Mouse (Mus musculus): Measurements from ENCODE around the gene Homer2. TPM values are rescaled to one million over a fixed set of nuclear protein-coding genes. Genes with fewer than 3 reads are reported as not detected.

Gene Homer2
- total and polyA plus RNA-seq, 3 experiments, result 0.08 TPM; not detected in 2

GRCm38 (mm10) chr7:81557252-81557984, 149.9 kb downstream of the Homer2 start:
- Histone ChIP-seq H3K4me2 (ENCODE audit: insufficient read depth, low read depth, poor library complexity, severe bottlenecking) (no peak overlapping the region), H3K27me3 (replicated peaks) (no peaks in the 10 kb centered on the region), H3K27ac (ENCODE audit: insufficient read depth, low read depth) (no peak overlapping the region), H3K4me1 (ENCODE audit: control insufficient read depth in 1 of 2, insufficient read depth in 2 of 2) (no peaks in the 10 kb centered on the region), H3K4me3 (replicated peaks in 1 of 3; ENCODE audit: low read depth in 2 of 3, low read length in 2 of 3, poor library complexity in 1 of 3) (no peak overlapping the region), H3K79me2 (replicated peaks; ENCODE audit: control insufficient read depth, extremely low read depth, insufficient read depth, poor library complexity, severe bottlenecking) (no peaks in the 10 kb centered on the region), H3K36me3 (replicated peaks in 1 of 2; ENCODE audit: control insufficient read depth in 1 of 2, insufficient read depth in 1 of 2, low read length in 1 of 2) (no peaks in the 10 kb centered on the region), H3K9me3 (replicated peaks; ENCODE audit: low read length) (no peaks in the 10 kb centered on the region), H3K9ac (ENCODE audit: insufficient read depth, low read depth) (no peak overlapping the region)
- DNase-seq (ENCODE audit: extremely low read depth), result no peak
- in situ Hi-C loops (cut with MboI; ENCODE audit: low pct_ligation_motif_present, low pct_unique_long_range_greater_than_20kb, low sequenced_read_pairs), result no loop called here
- TF ChIP-seq UBTF (IDR thresholded peaks at IDR 0.05; ENCODE audit: low read depth, low read length), result no peak
- TF ChIP-seq ZNF384 (IDR thresholded peaks at IDR 0.05; ENCODE audit: low read depth, low read length), result no peak
- dilution Hi-C loops (cut with MboI; ENCODE audit: extremely low pct_ligation_motif_present, extremely low pct_unique_long_range_greater_than_20kb, low sequenced_read_pairs), result no loop called here

DNA sequence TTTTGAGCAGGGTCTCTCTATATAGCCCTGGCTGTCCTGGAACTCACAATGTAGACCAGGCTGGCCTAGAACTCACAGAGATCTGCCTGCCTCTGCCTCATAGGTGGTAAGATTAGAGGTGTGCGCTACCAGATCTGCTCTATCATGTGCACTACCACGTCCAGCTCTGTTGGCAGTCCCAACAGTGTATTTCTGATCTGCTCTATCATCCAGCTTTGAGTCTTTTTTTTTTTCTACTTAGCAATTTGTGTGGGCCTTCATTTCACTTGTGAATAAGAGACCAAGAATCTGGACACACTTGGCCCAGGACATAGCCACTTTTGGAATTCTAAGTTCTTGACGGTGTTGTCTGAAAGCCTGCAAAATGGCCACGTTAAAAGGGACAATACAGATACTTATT, 150.5 kb downstream of the Homer2 start:
- Histone ChIP-seq H3K4me3 (replicated peaks in 1 of 3; ENCODE audit: low read depth in 2 of 3, low read length in 2 of 3, poor library complexity in 1 of 3) (no peak overlapping the region), H3K9me3 (replicated peaks; ENCODE audit: low read length) (no peaks in the 10 kb centered on the region), H3K27ac (ENCODE audit: insufficient read depth, low read depth) (no peak overlapping the region), H3K36me3 (replicated peaks in 1 of 2; ENCODE audit: control insufficient read depth in 1 of 2, insufficient read depth in 1 of 2, low read length in 1 of 2) (no peaks in the 10 kb centered on the region), H3K9ac (ENCODE audit: insufficient read depth, low read depth) (no peak overlapping the region), H3K79me2 (replicated peaks; ENCODE audit: control insufficient read depth, extremely low read depth, insufficient read depth, poor library complexity, severe bottlenecking) (no peaks in the 10 kb centered on the region), H3K4me2 (ENCODE audit: insufficient read depth, low read depth, poor library complexity, severe bottlenecking) (no peak overlapping the region), H3K27me3 (replicated peaks) (no peaks in the 10 kb centered on the region), H3K4me1 (ENCODE audit: control insufficient read depth in 1 of 2, insufficient read depth in 2 of 2) (no peaks in the 10 kb centered on the region)
- in situ Hi-C loops (cut with MboI; ENCODE audit: low pct_ligation_motif_present, low pct_unique_long_range_greater_than_20kb, low sequenced_read_pairs) (no loop called here), dilution Hi-C loops (cut with MboI; ENCODE audit: extremely low pct_ligation_motif_present, extremely low pct_unique_long_range_greater_than_20kb, low sequenced_read_pairs) (no loop called here)
- no peak for DNase-seq (ENCODE audit: extremely low read depth)
- TF ChIP-seq SMC3 (IDR thresholded peaks at IDR 0.05; ENCODE audit: low read depth, low read length) (no peak), CHD1 (IDR thresholded peaks at IDR 0.05; ENCODE audit: low read depth, low read length) (no peak), RCOR1 (conservative IDR thresholded peaks at IDR 0.05; ENCODE audit: low read depth, low read length) (no peak), KAT2A (IDR thresholded peaks at IDR 0.05; ENCODE audit: insufficient replicate concordance, low read length) (no peak), MYC (IDR thresholded peaks at IDR 0.05; ENCODE audit: low read depth, low read length) (no peak), CTCF (conservative IDR thresholded peaks at IDR 0.05 in 1 of 2, IDR thresholded peaks at IDR 0.05 in 1 of 2; ENCODE audit: low read depth in 2 of 2, low read length in 2 of 2) (no peak), CHD2 (IDR thresholded peaks at IDR 0.05; ENCODE audit: low read length) (no peak), E2F4 (IDR thresholded peaks at IDR 0.05; ENCODE audit: insufficient replicate concordance, low read depth, low read length) (no peak), POLR2A (IDR thresholded peaks at IDR 0.05; ENCODE audit: low read depth, low read length) (no peak)

DNA sequence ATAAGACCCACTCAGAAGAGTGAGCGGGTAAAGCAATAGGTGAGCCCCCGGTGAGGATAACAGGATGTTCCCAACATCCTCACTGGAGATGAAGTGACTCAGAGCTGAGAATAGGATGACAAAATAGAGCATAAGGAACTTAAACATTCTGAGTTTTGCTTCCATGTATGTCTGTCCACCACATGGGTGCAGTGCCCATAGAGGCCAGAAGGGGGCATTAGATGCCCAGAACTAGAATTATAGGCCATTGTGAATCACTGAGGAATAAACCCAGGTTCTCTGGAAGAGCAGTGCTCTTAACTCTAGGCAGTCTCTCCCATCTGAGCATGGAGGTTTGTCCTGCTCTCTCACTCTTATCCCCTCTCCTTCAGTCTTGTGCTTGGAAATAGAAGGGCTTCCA, 153.0 kb downstream of the Homer2 start:
- Histone ChIP-seq H3K9ac (ENCODE audit: insufficient read depth, low read depth) (no peak overlapping the region), H3K79me2 (replicated peaks; ENCODE audit: control insufficient read depth, extremely low read depth, insufficient read depth, poor library complexity, severe bottlenecking) (no peaks in the 10 kb centered on the region), H3K27me3 (replicated peaks) (no peaks in the 10 kb centered on the region), H3K4me3 (replicated peaks in 1 of 3; ENCODE audit: low read depth in 2 of 3, low read length in 2 of 3, poor library complexity in 1 of 3) (no peak overlapping the region), H3K9me3 (replicated peaks; ENCODE audit: low read length) (no peaks in the 10 kb centered on the region), H3K27ac (ENCODE audit: insufficient read depth, low read depth) (no peak overlapping the region), H3K36me3 (replicated peaks in 1 of 2; ENCODE audit: control insufficient read depth in 1 of 2, insufficient read depth in 1 of 2, low read length in 1 of 2) (no peaks in the 10 kb centered on the region), H3K4me1 (ENCODE audit: control insufficient read depth in 1 of 2, insufficient read depth in 2 of 2) (no peaks in the 10 kb centered on the region), H3K4me2 (ENCODE audit: insufficient read depth, low read depth, poor library complexity, severe bottlenecking) (no peak overlapping the region)
- DNase-seq (ENCODE audit: extremely low read depth), result peak; percentile 52
- TF ChIP-seq SMC3 (IDR thresholded peaks at IDR 0.05; ENCODE audit: low read depth, low read length) (peak; percentile 67), CTCF (conservative IDR thresholded peaks at IDR 0.05 in 1 of 2, IDR thresholded peaks at IDR 0.05 in 1 of 2; ENCODE audit: low read depth in 2 of 2, low read length in 2 of 2) (peak; percentile 64 to 74; a peak in 3 of 4 replicates), PAX5 (IDR thresholded peaks at IDR 0.05; ENCODE audit: low read length) (no peak), MXI1 (IDR thresholded peaks at IDR 0.05; ENCODE audit: low read depth, low read length) (no peak), ZNF384 (IDR thresholded peaks at IDR 0.05; ENCODE audit: low read depth, low read length) (no peak), JUN (IDR thresholded peaks at IDR 0.05; ENCODE audit: insufficient read depth, low read depth, low read length) (no peak), RAD21 (IDR thresholded peaks at IDR 0.05; ENCODE audit: low read depth, low read length) (peak; percentile 74)
- in situ Hi-C loops (cut with MboI; ENCODE audit: low pct_ligation_motif_present, low pct_unique_long_range_greater_than_20kb, low sequenced_read_pairs), result no loop called here
- dilution Hi-C loops (cut with MboI; ENCODE audit: extremely low pct_ligation_motif_present, extremely low pct_unique_long_range_greater_than_20kb, low sequenced_read_pairs), result no loop called here
